Mouse (Mus musculus): ENCODE measurements around the gene Gm10272.
"Not testable (repeated sequence)": the region's sequence is repeated elsewhere in the genome, so short reads cannot be mapped to it uniquely, and the experiment has no call there.

Gm10272 gene

DNA sequence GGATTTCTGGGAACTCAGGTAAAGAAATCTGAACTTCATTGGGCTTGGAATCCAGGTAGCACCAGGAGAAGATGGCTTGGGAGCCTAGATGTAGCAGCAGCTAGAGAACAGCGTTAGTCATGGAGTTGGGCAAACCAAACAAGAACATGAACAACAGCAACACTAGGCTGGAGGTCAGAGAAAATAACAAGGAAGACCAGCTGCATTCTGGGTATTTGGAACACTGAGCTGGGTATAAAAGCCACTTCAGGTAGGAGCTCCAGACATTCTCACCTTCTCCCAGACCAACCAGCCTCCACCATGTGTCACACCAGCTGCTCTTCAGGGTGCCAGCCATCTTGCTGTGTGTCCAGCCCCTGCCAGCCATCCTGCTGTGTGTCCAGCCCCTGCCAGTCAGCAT lies at the start of gene Gm10272:
Gm10272 (plus strand) TSS at position 301 of the 400 bp plus-strand sequence.
- no peak for DNase-seq (ENCODE audit: low spot score)

GRCm38 (mm10) chr10:77658286-77658994 lies 48.0 kb upstream of the Gm10272 start:
- DNase-seq (ENCODE audit: low spot score): no peak

- no peak for DNase-seq (ENCODE audit: low spot score)
These were observed 42.3 kb upstream of the Gm10272 start for GRCm38 (mm10) chr10:77663949-77664665.

DNA sequence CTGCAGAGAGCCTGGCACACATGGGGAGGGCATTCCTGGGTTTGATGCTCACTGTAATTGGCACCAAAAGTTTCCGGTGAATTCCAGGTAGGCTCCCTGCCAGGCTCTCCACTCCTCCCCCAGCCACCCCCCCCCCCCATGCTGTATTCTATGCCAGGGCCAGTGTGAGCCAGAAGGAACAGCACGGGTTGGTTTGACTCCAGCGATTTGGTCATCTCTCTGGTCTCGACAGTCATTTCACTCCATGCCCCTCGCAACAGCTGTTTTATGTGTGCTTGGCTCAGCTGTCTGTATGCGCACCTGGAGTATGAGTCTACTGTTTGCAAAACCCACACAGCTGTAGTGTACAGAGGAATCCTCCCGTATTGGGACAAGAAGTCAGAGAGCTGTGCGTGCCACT lies 40.1 kb upstream of the Gm10272 start:
- DNase-seq (ENCODE audit: low spot score): no peak

GRCm38 (mm10) chr10:77667402-77667801 lies 39.0 kb upstream of the Gm10272 start:
- DNase-seq (ENCODE audit: low spot score): no peak

- no peak for DNase-seq (ENCODE audit: low spot score)
These were observed 35.7 kb upstream of the Gm10272 start for GRCm38 (mm10) chr10:77670710-77671109.

DNA sequence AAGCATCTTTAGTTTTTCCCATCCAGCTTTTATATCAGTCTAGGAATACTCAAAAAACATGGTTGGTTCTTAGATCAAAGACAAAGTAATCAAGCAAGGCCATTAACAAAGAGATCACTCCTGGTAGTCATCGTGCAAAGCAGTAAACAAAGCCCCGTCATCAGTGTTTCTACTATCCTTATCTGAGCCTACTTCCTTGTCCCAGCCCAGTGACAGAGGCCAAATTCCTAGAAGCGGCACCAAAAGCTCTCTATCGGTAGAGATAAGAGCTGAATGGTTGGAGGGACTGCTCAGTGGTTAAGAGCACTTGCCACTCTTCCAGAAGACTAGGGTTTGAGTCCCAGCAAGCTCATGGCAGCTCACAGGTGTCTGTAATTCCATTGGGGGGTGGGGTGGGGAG lies 34.9 kb upstream of the Gm10272 start:
- DNase-seq (ENCODE audit: low spot score): no peak

GRCm38 (mm10) chr10:77673765-77674164 lies 32.7 kb upstream of the Gm10272 start:
- DNase-seq (ENCODE audit: low spot score): no peak

- no peak for DNase-seq (ENCODE audit: low spot score)
These were observed 28.9 kb upstream of the Gm10272 start for GRCm38 (mm10) chr10:77677562-77677961.

DNA sequence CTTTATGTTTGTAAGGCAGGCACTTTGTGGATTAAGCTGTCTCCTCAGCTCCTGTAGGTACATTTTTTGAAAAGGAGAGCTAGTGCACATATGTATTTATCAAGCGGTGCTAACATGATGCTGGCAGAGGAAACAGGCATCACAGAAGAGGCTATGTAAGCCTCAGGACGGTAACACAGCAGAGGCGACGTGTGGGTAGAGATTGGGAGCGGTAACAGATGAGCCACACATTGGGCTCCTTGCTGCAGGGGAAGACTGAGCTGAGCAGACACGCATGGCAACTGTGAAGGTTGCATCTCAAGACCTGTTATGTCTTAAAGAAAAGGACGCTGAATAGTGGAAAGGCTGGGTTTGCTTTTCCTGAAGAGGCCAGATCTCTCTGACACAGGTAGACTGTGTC lies 23.4 kb upstream of the Gm10272 start:
- no peak for DNase-seq (ENCODE audit: low spot score)

- DNase-seq (ENCODE audit: low spot score): peak; percentile 50
These were observed 22.2 kb upstream of the Gm10272 start for GRCm38 (mm10) chr10:77684181-77684580.

DNA sequence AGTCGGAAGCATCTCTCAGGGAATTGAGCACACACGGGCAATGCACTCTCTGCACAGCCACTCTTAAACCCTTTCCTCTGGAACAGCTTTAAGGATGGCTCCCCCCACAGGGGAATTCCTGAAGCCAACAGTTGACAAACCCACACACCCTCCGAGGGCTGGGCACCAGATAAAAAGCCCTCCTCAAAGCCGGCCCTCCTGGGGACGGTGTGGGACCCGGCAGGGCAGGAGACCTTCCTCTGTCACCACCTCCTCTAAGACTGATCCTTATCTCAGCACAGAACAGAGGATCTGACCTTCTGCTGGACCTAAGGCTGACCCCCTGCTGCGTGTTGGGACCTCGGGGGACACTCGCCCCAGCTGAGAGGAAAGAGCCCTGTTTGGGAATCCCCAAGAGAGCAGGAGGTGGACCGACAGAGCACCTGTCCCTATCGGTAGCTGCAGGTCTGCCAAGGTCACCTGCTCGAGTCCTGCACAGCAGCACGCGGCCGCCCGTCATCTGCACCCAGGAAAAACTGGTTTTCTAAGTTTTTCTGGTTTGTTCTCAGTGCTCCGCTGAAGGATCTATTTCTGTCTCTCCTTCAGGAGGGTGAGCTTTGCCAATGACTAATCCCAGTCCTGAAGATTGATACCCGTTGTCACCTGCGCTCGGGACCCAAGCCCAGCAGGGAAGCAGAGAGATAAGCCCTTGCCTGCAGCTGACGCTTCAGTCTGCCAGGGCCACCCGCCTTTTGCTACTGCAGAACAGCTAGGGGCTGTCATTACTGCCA lies 20.3 kb upstream of the Gm10272 start, which contains the start of gene Tspear:
Tspear (plus strand) TSS at position 675 of the 770 bp plus-strand sequence.
- no peak for DNase-seq (ENCODE audit: low spot score)

DNA sequence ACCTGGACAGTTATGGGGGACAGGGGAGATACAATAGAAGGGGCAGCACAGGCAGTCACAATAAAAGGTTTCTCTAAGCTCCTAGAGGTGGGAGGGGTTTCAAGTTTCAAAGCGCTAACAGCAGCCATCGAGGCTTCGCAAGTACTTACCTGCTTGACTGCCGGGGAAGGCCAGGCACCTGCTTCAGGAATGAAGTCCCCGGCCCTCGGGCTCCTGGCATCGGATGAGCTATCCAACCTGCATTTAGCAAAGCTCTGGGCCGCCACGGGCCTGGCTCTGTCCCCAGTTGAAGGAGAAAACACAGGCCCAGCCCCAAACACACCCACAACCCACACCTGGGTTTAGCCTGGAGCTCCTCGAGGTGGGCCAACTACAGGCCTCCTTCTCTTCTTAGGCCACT lies 19.4 kb upstream of the Gm10272 start:
- DNase-seq (ENCODE audit: low spot score): no peak

DNA sequence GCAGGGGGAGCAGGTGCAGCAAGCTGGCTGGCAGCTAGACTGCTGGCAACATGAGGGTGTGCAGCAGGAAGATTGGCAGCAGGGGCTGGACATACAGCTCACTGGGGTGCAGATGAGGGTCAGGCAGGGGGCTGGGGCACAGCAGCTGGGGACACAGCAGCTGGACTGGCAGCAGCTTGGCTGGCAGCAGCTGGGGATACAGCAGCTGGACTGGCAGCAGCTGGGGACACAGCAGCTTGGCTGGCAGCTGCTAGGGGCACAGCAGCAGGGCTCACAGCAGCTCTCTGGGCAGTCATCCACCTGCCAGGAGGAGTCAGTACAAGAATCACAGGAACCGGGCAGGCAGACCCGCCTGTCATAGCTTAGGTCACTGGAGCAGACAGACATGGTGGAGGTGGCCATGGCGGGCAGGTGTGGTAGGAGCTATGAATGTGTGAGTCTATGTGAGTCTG lies 16.0 kb upstream of the Gm10272 start, which contains the start of gene Gm19402:
Gm19402 (minus strand) TSS at position 402 of the 452 bp plus-strand sequence.
- DNase-seq (ENCODE audit: low spot score): not testable (repeated sequence)

GRCm38 (mm10) chr10:77697133-77697532 lies 9.3 kb upstream of the Gm10272 start, which contains the start of gene Gm9508:
Gene Gm9508 (minus strand): TSS chr10:77697233.
- DNase-seq (ENCODE audit: low spot score): no peak

DNA sequence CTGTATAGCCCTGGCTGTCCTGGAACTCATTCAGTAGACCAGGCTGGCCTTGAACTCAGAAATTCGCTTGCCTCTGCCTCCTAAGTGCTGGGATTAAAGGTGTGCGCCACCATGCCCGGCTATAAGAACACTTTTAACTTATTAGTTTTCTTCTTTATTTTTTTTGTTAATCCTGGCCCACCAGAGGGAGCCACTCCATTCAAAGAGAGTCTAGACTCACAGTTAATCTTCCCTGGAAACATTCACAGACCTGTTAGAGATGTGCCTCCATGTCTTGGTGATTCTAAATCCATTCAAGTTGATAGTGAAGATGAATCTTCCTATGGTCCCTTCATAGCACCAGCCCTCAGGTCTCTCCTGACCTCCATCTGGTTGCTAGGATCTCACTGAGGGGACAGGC lies 3.4 kb downstream of the Gm10272 start:
- DNase-seq (ENCODE audit: low spot score): no peak

- DNase-seq (ENCODE audit: low spot score): not testable (repeated sequence)
These were observed 4.7 kb downstream of the Gm10272 start, which contains the start of gene Gm10024 for GRCm38 (mm10) chr10:77711157-77711556. Gene Gm10024 (plus strand): TSS chr10:77711457.

- no peak for DNase-seq (ENCODE audit: low spot score)
These were observed 7.3 kb downstream of the Gm10272 start for GRCm38 (mm10) chr10:77713734-77714133.

- DNase-seq (ENCODE audit: low spot score): no peak
These were observed 9.1 kb downstream of the Gm10272 start, which contains the start of gene Gm10142 for GRCm38 (mm10) chr10:77715507-77715906. Gene Gm10142 (plus strand): TSS chr10:77715807.

GRCm38 (mm10) chr10:77720299-77720698 lies 13.9 kb downstream of the Gm10272 start, which contains the start of gene Krtap12-1:
Gene Krtap12-1 (plus strand): TSS chr10:77720599.
- not testable (repeated sequence) for DNase-seq (ENCODE audit: low spot score)

GRCm38 (mm10) chr10:77724855-77725254 lies 18.4 kb downstream of the Gm10272 start:
- DNase-seq (ENCODE audit: low spot score): no peak

DNA sequence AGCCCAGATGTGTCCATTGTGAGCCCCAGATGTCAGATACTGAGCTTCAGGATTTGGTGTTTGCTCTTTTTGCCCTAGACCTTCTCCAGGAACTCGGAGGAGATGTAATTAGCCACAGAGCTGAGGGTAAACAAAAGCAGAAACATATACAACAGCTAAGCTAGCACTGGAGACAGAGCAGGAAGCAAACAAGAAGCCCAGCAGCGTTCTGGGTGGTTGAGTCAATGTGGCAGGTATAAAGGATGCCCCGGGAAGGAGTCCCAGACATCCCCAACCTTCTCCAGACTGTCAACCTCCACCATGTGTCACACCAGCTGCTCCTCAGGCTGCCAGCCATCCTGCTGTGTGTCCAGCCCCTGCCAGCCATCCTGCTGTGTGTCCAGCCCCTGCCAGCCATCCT lies 19.8 kb downstream of the Gm10272 start, which contains the start of gene Gm10100:
Gm10100 (plus strand) TSS at position 301 of the 400 bp plus-strand sequence.
- DNase-seq (ENCODE audit: low spot score): no peak
